15 mouse cellular contexts compared by ENCODE assay signal in the genomic region with DNA sequence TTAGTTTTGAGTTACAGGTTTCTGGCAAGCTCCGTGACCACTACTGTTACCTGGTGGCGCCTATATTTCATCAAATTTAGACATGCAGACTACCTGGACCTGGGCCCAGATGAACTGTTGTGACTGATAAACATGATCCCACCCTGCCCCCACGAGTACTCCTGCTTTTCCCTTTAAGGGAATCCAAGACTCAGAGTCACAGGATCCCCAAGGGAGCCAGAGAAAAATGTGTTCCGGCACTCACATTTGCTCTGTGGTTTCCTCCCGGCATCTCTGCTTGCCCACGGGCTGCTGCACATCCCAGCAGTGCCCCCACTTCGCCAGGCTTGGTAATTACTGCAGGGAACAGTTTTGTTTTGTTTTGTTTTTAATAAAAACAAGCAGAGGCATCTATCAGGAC. TPM values are rescaled to one million over a fixed set of nuclear protein-coding genes. Genes with fewer than 3 reads are reported as not detected.
A peak's percentile ranks its signal among the peaks of the same experiment; 100 is the strongest.
DNase-seq lines count a peak whose midpoint lies in the region; ATAC-seq and TF ChIP-seq lines count a peak whose summit lies in the region.
"Had no signal": no experiment of that assay in that cellular context is flagged by ENCODE, and none has a peak within 500 bp of the region (broad histone marks: within the 10 kb centered on the region; RNA-seq: fewer than 3 reads in every experiment).

No protein-coding gene starts in this region.

- H3K27me3 ChIP-seq in hindbrain, embryonic 16.5 days (replicated peaks; ENCODE audit: control insufficient read depth, insufficient read depth, low read length) = no peaks in the 10 kb centered on the region
- H3K27me3 ChIP-seq in hindbrain, embryonic 13.5 days = no peaks in the 10 kb centered on the region
- H3K27me3 ChIP-seq in midbrain, postnatal 0 days (ENCODE audit: insufficient read depth, low read length) = no peaks in the 10 kb centered on the region
- no peaks in the 10 kb centered on the region for H3K27me3 ChIP-seq in midbrain, embryonic 11.5 days (ENCODE audit: control insufficient read depth, insufficient read depth, low read length)
- H3K27me3 ChIP-seq in myocyte (ENCODE audit: control insufficient read depth, insufficient read depth, insufficient read length) = no peaks in the 10 kb centered on the region
- H3K27me3 ChIP-seq: forebrain, embryonic 12.5 days; liver, embryonic 12.5 days had no signal

- TF ChIP-seq CTCF in midbrain, postnatal 0 days (IDR thresholded peaks at IDR 0.05) = no peak

- no peak overlapping the region for H3K9ac ChIP-seq in hindbrain, embryonic 16.5 days (ENCODE audit: low read depth, low read length)
- H3K9ac ChIP-seq in hindbrain, embryonic 13.5 days = no peak overlapping the region
- H3K9ac ChIP-seq in midbrain, postnatal 0 days (replicated peaks; ENCODE audit: low read length, poor library complexity, severe bottlenecking) = no peak overlapping the region
- no peak overlapping the region for H3K9ac ChIP-seq in midbrain, embryonic 11.5 days (ENCODE audit: low read length)
- H3K9ac ChIP-seq: forebrain, embryonic 12.5 days; liver, embryonic 12.5 days had no signal

- peaks cover 5% of the 10 kb centered on the region; the same call in 1 of the 2 replicates for H3K4me1 ChIP-seq in hindbrain, embryonic 16.5 days (ENCODE audit: control insufficient read depth, insufficient read depth, low read depth, low read length)
- H3K4me1 ChIP-seq in hindbrain, embryonic 13.5 days (replicated peaks) = peaks cover 14% of the 10 kb centered on the region
- no peaks in the 10 kb centered on the region for H3K4me1 ChIP-seq in midbrain, postnatal 0 days (ENCODE audit: insufficient read depth, low read length)
- H3K4me1 ChIP-seq in midbrain, embryonic 11.5 days (ENCODE audit: control insufficient read depth, insufficient read depth, low read length) = no peaks in the 10 kb centered on the region

- no peak overlapping the region for H3K4me2 ChIP-seq in hindbrain, embryonic 16.5 days (ENCODE audit: low read length)
- H3K4me2 ChIP-seq in hindbrain, embryonic 13.5 days = no peak overlapping the region
- no peak overlapping the region for H3K4me2 ChIP-seq in midbrain, postnatal 0 days (ENCODE audit: low read depth, low read length, poor library complexity, severe bottlenecking)
- no peak overlapping the region for H3K4me2 ChIP-seq in midbrain, embryonic 11.5 days
- peak overlapping the region; percentile 57 for H3K4me2 ChIP-seq in myocyte (ENCODE audit: low read depth)
- H3K4me2 ChIP-seq: forebrain, embryonic 12.5 days; liver, embryonic 12.5 days had no signal

- WGBS in hindbrain, embryonic 16.5 days = 38% methylated on average over 7 of the region's 7 CpGs
- 44% methylated on average over 7 of the region's 7 CpGs for WGBS in hindbrain, embryonic 13.5 days
- WGBS in midbrain, postnatal 0 days = 51% methylated on average over 7 of the region's 7 CpGs
- WGBS in midbrain, embryonic 11.5 days = 63% methylated on average over 7 of the region's 7 CpGs

- H3K79me2 ChIP-seq in myocyte (ENCODE audit: control insufficient read depth, insufficient read depth) = no peaks in the 10 kb centered on the region

- no peaks in the 10 kb centered on the region for H3K36me3 ChIP-seq in hindbrain, embryonic 16.5 days (ENCODE audit: control insufficient read depth, insufficient read depth, low read length)
- no peaks in the 10 kb centered on the region for H3K36me3 ChIP-seq in hindbrain, embryonic 13.5 days
- H3K36me3 ChIP-seq in midbrain, postnatal 0 days (ENCODE audit: insufficient read depth, low read length) = no peaks in the 10 kb centered on the region
- no peaks in the 10 kb centered on the region for H3K36me3 ChIP-seq in midbrain, embryonic 11.5 days (ENCODE audit: control insufficient read depth, insufficient read depth, low read length)
- no peaks in the 10 kb centered on the region for H3K36me3 ChIP-seq in myocyte (ENCODE audit: control insufficient read depth, insufficient read depth)
- H3K36me3 ChIP-seq: forebrain, embryonic 12.5 days had no signal

- peak; percentile 35 for DNase-seq in midbrain, postnatal 0 days (ENCODE audit: low spot score)
- no peak for DNase-seq in midbrain, embryonic 11.5 days (ENCODE audit: low spot score, missing footprints)
- DNase-seq in embryo, embryonic 11 days = peak; percentile 60
- DNase-seq in right cerebral cortex, postnatal 14 days = no peak
- DNase-seq: cerebellum, adult 9-10 months; gastrocnemius, postnatal 10 days; heart, postnatal 14 days; lung, postnatal 4 days had no signal

- no peak overlapping the region for H3ac ChIP-seq in myocyte (ENCODE audit: control insufficient read depth, insufficient read length)

- no peaks in the 10 kb centered on the region for H3K9me3 ChIP-seq in hindbrain, embryonic 16.5 days (ENCODE audit: control insufficient read depth, low read length)
- no peaks in the 10 kb centered on the region for H3K9me3 ChIP-seq in hindbrain, embryonic 13.5 days
- H3K9me3 ChIP-seq in midbrain, postnatal 0 days (ENCODE audit: low read length) = no peaks in the 10 kb centered on the region
- H3K9me3 ChIP-seq in midbrain, embryonic 11.5 days (ENCODE audit: control insufficient read depth, low read length) = no peaks in the 10 kb centered on the region

- no peak for TF ChIP-seq POLR2A in myocyte (IDR thresholded peaks at IDR 0.05; ENCODE audit: insufficient read length, low read depth)

- no peak overlapping the region for H3K4me3 ChIP-seq in hindbrain, embryonic 16.5 days (ENCODE audit: low read length)
- no peak overlapping the region for H3K4me3 ChIP-seq in hindbrain, embryonic 13.5 days
- H3K4me3 ChIP-seq in midbrain, postnatal 0 days (ENCODE audit: low read depth, low read length) = no peak overlapping the region
- no peak overlapping the region for H3K4me3 ChIP-seq in midbrain, embryonic 11.5 days (ENCODE audit: low read depth, low read length)
- H3K4me3 ChIP-seq in myocyte = no peak overlapping the region
- H3K4me3 ChIP-seq: forebrain, embryonic 12.5 days; liver, embryonic 12.5 days had no signal

- no peak overlapping the region for H3K27ac ChIP-seq in hindbrain, embryonic 16.5 days (ENCODE audit: low read depth, low read length)
- H3K27ac ChIP-seq in hindbrain, embryonic 13.5 days = no peak overlapping the region
- no peak overlapping the region for H3K27ac ChIP-seq in midbrain, postnatal 0 days (ENCODE audit: low read depth, low read length)
- no peak overlapping the region for H3K27ac ChIP-seq in midbrain, embryonic 11.5 days (ENCODE audit: low read depth, low read length)
- H3K27ac ChIP-seq: forebrain, embryonic 12.5 days; liver, embryonic 12.5 days had no signal

- peak; percentile 17; the same call in 1 of the 2 replicates for ATAC-seq in hindbrain, embryonic 16.5 days
- ATAC-seq in hindbrain, embryonic 13.5 days (ENCODE audit: low FRiP score) = no peak
- ATAC-seq in midbrain, postnatal 0 days (ENCODE audit: low FRiP score) = no peak
- ATAC-seq in midbrain, embryonic 11.5 days (ENCODE audit: low FRiP score) = no peak
- no peak for ATAC-seq in megakaryocyte progenitor cell, adult 5-6 weeks (replicated peaks; ENCODE audit: poor library complexity)
- ATAC-seq: liver, embryonic 12.5 days had no signal

TF ChIP-seq in myocyte, 11 proteins besides CTCF, POLR2A, EP300 and RAD21:
- TF ChIP-seq SRF (IDR thresholded peaks at IDR 0.05; ENCODE audit: control insufficient read depth, insufficient read length, low read depth) (peak; percentile 85), MYOG (IDR thresholded peaks at IDR 0.05; ENCODE audit: control insufficient read depth in 1 of 3, insufficient read depth in 1 of 3, insufficient read length in 2 of 3, low read depth in 2 of 3) (peak in 1 of 3 experiments; percentile 56), TCF3 (IDR thresholded peaks at IDR 0.05; ENCODE audit: insufficient read length, low read depth) (no peak)

RNA-seq across cellular contexts. Expression of a gene that starts 21.3 kb away (rescaled TPM):
- 31.7 and 31.9 TPM in 2 replicates for polyA plus RNA-seq in hindbrain, embryonic 16.5 days (2015; fragmentation: Nextera tagmentation; extraction: Ambion mirVana)
- polyA plus RNA-seq in hindbrain, embryonic 13.5 days (2015; fragmentation: Nextera tagmentation; extraction: Ambion mirVana) = 33.4 and 33.7 TPM in 2 replicates
- 14.4 and 16.9 TPM in 2 replicates for total RNA-seq in midbrain, postnatal 0 days (2014; rRNA removed)
- polyA plus RNA-seq in midbrain, postnatal 0 days (2015; fragmentation: Nextera tagmentation; extraction: Ambion mirVana) = 25.1 and 27.7 TPM in 2 replicates
- polyA plus RNA-seq in midbrain, embryonic 11.5 days (2014; fragmentation: Nextera tagmentation; extraction: Ambion mirVana) = 31.6 and 32.8 TPM in 2 replicates
- polyA plus RNA-seq in myocyte (2012; fragmentation: generic; extraction: Trizol) = 7.3 TPM
- 30.3 and 39.8 TPM in 2 replicates for total RNA-seq in megakaryocyte progenitor cell, adult 5-6 weeks (2015)
- 21.3 and 24.7 TPM in 2 replicates for total RNA-seq in megakaryocyte progenitor cell, adult 5-6 weeks (2017)

RNA-seq across cellular contexts. Expression of a gene that starts 53.6 kb away (rescaled TPM):
- 0.09 and 9.5 TPM in 2 replicates for polyA plus RNA-seq in hindbrain, embryonic 16.5 days (2015; fragmentation: Nextera tagmentation; extraction: Ambion mirVana)
- polyA plus RNA-seq in hindbrain, embryonic 13.5 days (2015; fragmentation: Nextera tagmentation; extraction: Ambion mirVana) = 0.96 and 1.4 TPM in 2 replicates
- total RNA-seq in midbrain, postnatal 0 days (2014; rRNA removed) = 2.8 and 8.8 TPM in 2 replicates
- polyA plus RNA-seq in midbrain, postnatal 0 days (2015; fragmentation: Nextera tagmentation; extraction: Ambion mirVana) = 10.5 and 25.5 TPM in 2 replicates
- polyA plus RNA-seq in midbrain, embryonic 11.5 days (2014; fragmentation: Nextera tagmentation; extraction: Ambion mirVana) = 13.6 and 17.3 TPM in 2 replicates
- polyA plus RNA-seq in myocyte (2012; fragmentation: generic; extraction: Trizol) = 0.64 TPM
- total RNA-seq in megakaryocyte progenitor cell, adult 5-6 weeks (2015) = not detected in 2 replicates
- total RNA-seq in megakaryocyte progenitor cell, adult 5-6 weeks (2017) = not detected in 2 replicates
- total RNA-seq: monocyte, adult 5-6 weeks had no signal

Comparison
In these comparisons a context has a peak if more than half of its experiments do, and no peak if none do; other contexts are left out.
1. DNase-seq: peak in midbrain, postnatal 0 days (single experiment) and embryo, embryonic 11 days (single experiment); none in midbrain, embryonic 11.5 days (single experiment) and right cerebral cortex, postnatal 14 days (single experiment).